Mouse (Mus musculus) MN1 (cell line): ENCODE measurements at regions not wholly inside any gene's neighbourhood (a gene's known extent, or its start where the extent isn't known, plus 50 kb on each side); places are given as distances from the start of the nearest gene placed in this dataset.
A peak's percentile ranks its signal among the peaks of the same experiment; 100 is the strongest.

ENCODE experiments used
- DNase-seq: peaks from one replicate; pipeline ENCODE4 v3.0.0-alpha.2; 2016; ENCODE audit warnings: low spot score

DNA sequence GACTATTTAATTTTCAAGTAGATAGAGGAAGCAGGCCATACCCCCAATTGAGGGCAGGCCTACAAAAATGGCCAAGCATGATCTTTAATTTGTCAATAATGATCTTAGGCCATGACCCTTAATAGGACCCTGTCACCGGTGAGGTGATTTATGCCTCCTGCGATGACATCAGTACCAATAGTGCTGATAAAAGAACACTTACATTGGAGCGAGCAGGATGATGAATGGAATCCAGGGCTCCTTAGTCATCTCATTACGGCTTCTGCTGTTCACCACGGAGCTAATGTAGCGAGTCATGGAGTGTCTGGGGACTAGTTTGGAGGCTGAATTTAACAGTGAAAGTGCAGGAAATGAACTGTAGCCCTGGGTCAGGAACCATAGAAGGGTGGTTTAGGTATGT, 308.6 kb downstream of the En1 start:
- no peak for DNase-seq

DNA sequence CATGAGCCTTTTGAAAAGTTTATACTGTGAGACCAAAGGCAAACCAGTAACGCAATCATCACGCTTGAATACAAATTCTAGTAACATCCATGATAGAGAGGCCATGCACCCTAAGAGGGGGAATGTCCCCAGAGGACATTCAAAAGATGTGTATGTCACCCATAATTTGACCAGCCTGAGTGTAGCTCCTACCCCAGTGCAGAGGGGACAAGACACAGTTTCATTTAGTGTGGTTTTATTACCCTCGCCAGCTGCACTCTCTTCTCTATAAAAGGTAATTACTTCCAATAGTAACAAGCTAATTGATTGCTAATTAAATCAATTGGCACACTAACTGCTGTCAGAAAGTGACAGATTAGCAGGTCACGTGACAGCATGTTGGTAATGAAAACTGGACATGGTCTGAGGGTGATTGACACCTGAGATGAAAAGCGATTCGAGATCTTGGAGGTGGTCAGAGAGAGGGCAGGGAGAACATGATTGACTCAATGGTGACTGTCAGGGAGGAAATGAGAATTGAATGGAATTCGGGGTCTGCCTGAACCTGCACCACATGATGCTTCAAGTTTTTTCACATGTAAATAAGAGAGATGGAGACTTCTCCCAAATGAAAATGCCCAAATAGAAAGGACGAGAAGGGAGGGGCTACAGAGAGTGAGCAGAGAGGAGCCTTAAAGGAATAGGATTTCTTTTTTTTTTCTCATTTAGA, 309.9 kb downstream of the En1 start:
- DNase-seq = no peak

DNA sequence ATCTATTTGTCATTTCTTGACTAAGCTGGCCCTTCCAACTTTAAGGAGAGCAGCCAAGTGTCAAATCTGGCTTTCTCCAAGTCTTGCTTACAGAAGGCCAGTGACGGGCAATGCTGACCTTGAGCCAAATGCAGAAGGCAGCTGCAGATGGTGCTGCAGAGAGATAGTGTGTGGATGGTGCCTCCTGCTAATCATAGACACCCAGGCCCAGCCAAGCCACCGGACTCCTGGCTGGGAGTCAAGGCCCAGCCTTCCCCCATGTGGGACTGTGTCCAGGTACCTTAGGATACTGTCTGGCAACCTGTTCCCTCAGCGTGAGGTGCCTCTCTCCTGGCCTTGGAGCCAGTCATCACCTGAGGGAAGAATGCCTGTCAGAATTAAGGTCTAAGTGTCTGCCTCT, 319.3 kb downstream of the En1 start:
- DNase-seq = no peak

DNA sequence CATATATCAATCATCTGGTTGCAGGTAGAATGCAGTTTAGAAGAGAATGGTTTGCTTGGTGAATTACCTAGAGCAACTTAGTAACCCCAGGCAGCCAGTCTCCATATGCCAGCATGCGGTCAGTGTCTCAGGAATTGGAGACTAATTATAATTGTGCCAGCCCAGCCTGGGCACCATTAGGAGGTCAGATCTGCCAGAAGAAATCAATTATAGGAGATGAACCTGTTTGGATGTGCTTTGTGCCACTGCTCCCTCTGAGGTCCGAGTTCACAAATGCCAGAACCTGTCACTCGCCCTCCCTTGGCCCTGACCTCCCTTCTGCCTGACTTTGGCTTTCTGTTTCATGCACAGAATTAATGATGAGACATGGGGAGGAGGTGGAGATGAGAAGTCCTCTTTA, 323.1 kb downstream of the En1 start:
- no peak for DNase-seq

DNA sequence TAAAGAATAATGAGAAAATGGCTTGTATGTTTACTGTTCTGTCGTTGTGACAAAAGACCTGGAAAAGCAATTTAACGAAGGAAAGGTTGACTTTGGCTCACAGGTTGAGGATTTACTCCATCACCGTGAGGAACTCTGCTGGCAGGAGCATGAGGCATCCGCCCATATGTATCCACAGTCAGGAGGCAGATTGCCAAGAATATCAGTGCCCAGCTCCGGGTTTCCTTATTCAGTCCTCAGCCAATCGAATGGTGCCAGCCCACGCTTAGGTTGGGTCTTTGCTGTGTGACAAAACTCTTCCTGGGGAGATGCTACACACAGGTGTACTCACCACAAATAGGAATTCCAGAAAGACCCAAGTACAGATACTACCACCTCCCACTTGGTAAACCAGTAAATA, 327.9 kb downstream of the En1 start:
- DNase-seq = no peak

DNA sequence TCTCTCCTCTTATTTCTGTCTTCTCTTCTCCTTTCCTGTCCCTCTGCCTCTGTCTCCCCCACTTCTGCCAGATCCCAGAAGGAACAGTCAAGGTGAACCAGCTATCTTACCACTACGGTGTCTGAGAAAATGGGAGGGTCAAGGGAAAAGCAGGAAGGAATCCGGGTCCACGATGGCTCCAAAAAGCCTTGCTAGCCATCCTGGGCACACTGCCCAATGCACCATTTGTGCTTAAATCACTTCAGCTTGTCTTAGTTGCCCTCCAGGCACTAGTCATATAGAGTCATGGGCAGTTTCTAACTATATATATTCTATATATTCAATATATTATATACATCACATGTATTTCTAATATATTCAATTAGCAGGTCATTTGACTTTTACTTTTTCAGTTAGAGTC, 333.1 kb downstream of the En1 start:
- DNase-seq = no peak

DNA sequence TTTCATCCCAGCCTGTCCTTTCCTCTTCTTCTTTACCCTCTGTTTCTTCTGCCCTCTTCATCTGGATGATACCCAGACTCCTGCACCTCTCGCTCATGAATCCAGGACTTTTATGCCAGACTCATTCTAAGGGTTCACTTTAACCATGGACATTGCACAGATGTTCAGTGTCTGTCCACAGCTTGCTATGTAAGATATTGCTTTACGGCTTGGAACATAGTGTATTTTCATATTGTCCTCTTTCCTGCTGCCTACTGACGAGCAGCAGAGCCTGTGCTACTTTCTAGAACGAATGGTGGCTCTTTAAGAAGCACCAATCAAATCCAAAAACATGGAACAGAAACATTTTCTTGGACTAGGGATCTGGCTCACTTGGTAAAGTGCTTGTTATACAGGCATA, 341.5 kb downstream of the En1 start:
- DNase-seq = no peak

DNA sequence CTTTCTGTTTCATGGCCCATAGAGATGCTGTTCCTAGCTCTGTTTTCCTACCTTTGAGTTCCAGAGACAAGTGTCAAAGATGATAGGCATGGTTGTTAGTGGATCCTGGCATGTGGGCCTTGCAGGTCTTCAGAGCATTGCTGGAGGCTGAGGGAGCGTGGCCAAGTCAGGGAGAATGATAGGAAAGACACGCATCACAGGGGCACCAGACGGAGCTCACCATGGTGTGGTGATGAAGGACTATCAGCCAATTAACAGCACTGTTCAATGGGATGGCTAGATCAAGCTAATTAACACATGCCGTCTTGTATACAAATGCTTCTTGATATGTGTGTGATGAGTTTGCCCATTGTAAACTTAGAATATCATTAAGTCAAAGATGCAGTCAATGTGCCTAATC, 344.1 kb downstream of the En1 start:
- no peak for DNase-seq

DNA sequence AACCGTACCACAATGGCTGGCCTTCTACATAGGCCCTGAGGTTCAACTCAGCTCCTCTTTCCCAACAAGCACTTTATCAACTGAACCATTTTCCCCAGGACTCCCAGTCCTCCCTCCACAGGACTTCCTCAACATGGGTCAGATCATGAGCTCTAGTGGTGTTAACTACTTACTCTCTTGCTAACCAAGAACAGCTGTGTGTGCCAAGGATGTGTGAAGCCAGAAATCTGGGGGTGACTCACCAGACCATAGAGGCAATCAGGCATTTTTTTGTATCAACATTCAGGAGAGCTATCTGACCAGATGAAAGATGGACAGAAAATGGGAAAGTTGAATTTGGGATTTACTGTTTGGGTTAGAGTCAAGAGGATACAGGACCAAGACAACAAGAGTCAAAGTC, 359.0 kb downstream of the En1 start:
- no peak for DNase-seq

DNA sequence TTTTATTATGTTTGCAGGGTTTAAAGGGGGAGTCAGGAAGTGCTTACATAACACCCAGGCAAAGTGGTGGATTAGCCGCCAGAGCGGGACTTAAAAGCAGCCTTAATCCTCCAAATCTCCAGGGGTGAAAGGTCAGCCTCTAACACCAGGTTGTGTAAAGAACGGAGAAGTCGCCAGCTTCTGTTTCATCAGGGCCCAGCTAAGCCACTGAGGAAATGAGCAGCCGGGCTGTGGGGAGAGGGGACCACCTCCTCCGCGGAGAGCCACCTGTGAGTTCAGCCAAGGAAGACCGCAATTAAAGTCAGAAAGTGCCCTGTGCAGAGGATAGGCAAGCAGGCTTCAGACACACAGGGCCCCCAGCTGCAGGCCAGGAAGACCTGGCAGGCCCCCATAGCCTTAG, 359.8 kb downstream of the En1 start:
- DNase-seq = no peak

DNA sequence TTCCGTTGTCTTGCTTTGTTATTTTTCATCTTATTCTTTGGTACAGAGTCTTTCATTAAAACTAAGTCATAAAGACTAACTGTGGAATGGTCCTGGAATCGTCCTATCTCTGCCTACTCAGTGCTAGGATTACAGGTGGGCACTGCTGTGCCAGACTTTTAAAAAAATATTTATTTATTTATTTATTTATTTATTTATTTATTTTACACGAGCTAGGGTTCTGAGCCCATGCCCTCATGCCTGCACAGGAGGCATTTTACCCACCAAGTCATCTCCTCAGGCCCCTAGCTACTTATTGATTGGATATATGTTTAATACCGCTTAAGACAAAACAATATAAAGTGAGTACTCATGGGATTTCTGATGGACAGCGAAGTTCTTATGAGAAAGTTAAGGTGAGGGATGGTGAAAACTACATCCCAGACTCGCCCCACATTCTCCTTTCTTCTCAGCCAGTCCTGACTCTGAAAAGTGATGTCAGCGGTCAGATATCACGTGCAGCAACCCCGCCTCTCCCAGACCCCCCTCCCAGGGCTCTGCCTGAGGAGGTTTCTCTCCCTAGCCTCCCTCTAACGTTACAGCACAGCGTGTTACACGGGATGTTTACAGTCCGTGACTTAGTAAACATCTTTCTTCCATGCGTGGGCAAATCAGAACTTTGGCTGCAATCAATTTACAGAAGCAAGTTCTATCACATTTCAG, 361.4 kb downstream of the En1 start:
- DNase-seq = no peak

DNA sequence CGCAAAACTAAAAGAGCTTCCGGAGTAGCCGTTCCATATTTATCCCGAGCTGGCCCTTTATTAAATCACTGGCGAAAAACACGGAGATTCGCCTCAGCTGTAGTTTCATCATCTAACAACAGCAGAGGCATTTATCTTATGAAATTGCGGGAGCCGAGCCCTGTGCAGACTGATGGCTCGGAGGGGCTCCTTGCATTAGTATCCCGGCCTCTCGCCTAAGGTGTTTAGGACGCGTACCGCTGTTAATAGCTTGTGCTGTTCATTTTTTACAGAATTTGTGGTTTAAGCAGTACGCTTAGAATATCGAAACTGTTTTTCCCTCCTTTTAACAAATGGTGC, 361.9 kb downstream of the En1 start:
- DNase-seq = no peak

DNA sequence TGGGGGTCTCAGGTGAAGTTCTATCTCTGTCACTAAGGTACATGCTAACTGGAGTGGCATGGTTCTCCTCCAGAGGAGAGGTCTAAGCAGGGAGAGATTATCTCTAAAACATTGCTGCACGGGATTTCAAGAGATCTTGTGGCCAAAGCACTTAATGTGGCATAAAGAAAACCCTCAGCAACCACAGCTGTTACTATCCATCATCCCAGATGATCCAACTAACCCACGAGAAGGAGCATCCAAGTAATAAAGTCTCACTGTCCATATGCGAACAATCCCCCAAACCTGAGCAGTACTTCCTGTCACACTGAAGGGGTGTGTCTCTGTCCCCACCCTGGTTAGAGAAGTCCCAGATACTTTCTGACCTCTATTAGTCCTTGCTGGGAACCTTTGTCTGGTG, 363.9 kb downstream of the En1 start:
- DNase-seq = no peak

DNA sequence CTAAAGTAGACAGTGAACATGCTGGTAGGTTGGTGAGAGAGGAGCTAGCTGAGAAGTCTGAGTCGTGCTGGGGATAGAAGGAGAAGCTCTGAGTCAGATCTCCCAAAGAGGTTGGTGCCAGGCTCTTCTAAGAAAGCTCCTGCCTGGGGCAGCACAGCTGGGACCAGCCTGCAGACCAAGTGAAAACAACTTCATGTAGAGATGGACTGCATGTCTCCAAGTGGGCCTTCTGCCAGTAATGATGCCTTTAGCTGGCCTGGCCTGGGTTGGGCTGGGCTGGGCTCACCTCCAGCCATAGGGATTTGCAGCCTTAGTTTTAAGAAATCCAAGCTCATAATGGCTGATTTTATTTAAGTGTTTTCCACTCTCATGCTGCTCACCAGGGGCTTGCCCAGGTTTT, 357.7 kb downstream of the Insig2 start:
- DNase-seq = no peak

DNA sequence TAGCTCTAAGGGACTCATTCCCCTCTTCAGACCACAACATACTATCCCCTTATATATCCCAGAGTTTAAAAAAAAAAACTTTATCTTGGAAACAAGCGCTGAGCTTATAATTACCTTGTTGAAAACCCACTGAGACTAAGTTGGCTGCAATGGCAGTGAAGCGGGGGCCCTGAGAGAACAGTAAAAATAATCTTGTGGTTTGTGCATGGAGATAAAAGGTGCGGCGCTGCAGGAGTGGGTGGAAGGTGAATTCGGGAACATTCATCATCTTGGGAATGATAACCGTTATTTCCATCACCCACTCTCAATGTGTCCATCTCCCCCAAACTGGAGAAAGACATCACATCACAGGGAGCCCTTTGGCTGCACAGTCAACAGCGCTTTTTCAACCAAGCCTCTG, 327.9 kb downstream of the Insig2 start:
- no peak for DNase-seq

DNA sequence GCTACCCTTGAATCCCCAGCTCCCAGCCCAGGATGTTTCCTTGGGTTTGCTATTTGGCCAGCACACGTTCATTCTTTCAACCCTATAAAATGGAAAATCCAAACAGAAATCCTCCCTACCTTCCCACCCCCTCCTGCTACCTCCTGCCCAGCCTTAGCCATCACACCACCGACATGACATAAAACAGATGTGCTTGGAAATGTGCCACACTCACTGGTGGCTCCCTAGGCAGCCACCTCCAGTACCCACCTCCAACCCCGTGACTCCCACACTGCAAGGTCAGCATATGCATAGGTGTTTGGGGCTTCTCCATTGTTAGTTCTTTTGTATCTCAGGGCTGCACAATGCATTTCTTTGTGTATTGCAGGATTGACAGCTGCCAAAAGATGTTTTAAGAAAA, 327.2 kb downstream of the Insig2 start:
- no peak for DNase-seq

DNA sequence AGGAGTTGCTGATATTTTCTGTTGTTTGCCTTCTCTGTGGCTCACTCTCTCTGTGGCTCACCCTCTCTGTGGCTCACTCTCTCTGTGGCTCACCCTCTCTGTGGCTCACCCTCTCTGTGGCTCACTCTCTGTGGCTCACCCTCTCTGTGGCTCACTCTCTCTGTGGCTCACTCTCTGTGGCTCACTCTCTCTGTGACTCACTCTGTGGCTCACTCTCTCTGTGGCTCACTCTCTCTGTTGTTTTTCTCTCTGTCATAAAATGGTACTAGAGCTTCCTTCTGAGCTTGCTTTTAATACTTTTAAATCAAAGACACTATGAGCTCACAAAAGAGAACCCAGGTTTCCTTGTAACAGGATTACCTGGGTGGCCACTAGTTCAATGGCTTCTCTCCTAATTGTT, 320.3 kb downstream of the Insig2 start:
- DNase-seq = no peak

DNA sequence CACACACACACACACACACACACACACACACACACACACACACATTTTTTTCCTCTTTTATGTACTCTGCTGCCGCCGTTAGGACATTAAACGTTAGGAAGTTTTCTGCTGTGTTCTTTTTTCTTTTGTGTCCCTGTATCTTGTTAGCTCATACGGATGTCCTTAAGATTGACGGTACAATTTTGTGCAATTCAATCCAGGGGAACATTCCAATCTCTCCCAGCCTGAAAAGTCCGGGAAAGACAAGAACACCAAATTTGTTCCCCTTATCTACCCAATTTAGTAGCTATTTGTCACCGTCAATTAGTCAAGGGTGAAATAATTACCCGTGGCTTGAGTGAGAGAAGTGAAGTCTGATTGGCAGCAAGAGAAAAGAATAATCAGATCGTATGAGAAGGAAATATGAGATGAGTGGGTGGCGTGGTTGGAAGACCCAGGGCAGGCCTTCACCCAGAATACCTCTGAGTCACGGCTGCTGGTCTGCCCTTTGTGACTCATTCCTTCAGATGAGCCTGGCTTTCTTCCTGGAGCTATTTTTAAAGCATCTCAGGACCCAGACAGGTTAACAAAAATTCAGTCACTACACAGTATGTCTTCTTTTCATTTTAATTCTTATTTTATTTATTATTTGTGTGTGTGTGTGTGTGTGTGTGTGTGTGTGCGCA, 318.4 kb downstream of the Insig2 start:
- peak; percentile 10 for DNase-seq

DNA sequence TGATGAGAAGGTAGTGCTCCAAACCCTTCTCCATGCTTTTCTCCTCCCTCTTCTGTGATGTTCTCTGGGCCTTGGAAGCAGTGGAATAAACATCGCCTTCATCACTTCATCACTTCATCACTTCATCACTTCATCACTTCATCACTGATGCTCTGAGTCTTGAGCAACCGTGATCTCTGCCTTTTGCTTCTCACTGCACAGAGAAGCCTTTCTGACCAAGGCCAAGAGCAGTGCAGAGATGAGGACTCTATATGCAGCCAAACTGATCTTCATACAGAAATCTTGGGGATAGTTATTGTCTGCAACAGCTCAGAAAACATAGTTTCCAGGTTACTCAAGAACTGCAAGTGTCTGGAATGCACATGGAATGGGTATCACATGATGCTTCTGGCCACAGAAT, 303.0 kb downstream of the Insig2 start:
- DNase-seq = no peak

DNA sequence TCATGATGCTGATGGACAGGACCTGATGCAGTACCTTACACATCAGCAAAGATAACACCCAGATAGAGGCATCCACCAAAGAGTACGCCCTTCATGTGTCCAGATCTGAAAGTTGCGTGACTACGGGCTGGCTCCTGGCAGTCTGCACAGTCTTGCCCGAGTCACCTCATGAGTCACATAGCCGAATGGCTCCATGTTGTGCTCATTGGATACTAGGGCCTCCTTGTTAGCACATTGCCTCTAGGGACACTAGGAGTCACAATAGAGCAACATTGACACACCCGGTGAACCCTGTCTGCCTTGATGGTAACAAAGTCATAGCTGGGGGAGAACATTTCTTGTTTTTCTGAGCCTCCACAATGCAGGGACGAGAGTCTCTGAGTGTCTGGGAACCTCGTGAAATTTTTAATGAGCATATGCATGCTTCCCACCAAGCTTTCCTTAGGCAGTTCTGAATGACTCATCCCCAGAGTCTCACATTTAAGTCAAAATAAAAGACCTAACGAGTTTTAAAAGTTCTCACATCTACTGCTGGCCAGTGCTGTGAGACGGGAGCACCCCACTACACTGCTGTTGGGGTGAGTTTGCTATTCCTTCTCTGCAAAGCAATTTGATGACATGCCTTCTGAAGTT, 297.5 kb downstream of the Insig2 start:
- no peak for DNase-seq

DNA sequence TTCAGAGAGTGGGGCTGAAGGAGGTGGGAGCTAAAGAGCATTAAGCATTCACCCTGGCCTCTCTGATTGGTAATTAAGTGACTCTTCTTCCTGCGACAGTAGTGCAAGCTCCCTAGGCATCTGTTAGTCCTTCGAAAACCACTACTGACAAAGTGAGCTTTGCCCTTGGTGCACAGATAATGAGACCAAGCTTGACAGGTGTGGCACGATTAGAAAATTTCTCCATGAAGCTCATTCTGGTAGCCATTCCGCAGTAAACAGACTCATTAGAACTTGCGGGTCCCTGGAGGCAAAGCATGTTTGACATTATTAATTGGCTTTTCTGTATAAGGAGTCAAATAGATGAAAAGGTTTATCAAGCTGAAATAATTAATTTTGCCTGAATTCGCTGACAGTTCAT, 285.8 kb downstream of the Insig2 start:
- no peak for DNase-seq

DNA sequence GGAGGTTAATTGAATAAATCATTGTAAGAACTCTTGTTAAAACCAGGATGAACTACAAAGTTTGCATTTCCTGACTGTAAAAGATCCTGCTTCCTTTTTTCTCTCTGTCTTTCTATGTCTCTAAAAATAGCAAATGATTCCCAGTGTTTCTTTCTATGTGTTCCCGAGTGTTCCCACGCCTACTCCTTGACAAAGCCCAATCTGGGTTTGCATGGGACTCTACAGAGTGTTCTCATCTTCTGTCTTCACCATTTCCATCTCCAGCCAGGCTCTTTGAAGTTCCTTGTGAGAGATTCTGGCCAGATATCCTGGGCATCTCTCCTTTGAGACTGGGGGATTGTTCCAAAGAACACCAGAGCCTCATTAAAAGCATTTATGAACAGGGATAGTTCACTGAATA, 285.0 kb downstream of the Insig2 start:
- no peak for DNase-seq

DNA sequence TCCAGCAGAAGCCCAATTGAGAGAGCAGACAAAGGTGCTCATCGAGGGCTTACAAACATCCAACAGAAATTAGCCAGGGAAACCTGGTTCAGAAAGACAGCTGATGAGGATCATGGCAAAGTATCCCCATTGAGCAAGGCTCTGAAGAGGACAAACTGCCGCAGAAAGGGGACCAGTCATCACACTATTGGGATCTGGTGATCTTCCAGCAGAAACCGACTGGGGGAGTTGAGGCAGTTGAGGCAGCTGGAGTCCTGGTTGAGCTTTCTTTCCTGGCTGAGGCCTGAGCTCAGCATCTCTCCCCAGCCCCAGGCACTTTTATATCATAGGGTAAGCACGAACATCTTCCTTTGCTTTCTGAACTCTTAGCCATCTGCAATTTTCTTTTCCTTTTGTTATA, 282.7 kb downstream of the Insig2 start:
- no peak for DNase-seq
